Mouse (Mus musculus) kidney, embryonic 16.5 days (tissue): ENCODE results near the gene Mpeg1. TPM values are rescaled to one million over a fixed set of nuclear protein-coding genes. Genes with fewer than 3 reads are reported as not detected.

Experiments
- ATAC-seq: fragments of 200-750 bp; cut with Nextera tagmentation; 2 replicates; pipeline ENCODE4 v1.8.0; 2017; ENCODE audit warnings: moderate TSS enrichment; ENCODE audit not compliant: low FRiP score, low TSS enrichment
- H3K27ac ChIP-seq: fragments of 300-500 bp; sonication (generic); 2 replicates; pipeline ENCODE4 v1.5.1; 2014; ENCODE audit warnings: low read length
- H3K27me3 ChIP-seq: fragments of 300-500 bp; sonication (generic); 2 replicates; pipeline ENCODE4 v1.6.1; 2014; ENCODE audit warnings: low read length, control low read depth, mixed read lengths; ENCODE audit not compliant: insufficient read depth
- H3K36me3 ChIP-seq: fragments of 300-500 bp; sonication (generic); 2 replicates; pipeline ENCODE4 v1.6.1; 2014; ENCODE audit warnings: low read length, control low read depth, mixed read lengths; ENCODE audit not compliant: insufficient read depth
- H3K4me1 ChIP-seq: fragments of 300-500 bp; sonication (generic); 2 replicates; pipeline ENCODE4 v1.6.1; 2014; ENCODE audit warnings: low read length, control low read depth, mixed read lengths; ENCODE audit not compliant: insufficient read depth
- H3K4me2 ChIP-seq: fragments of 300-500 bp; sonication (generic); replicated peaks from 2 replicates; pipeline ENCODE4 v1.6.1; 2014; ENCODE audit warnings: low read depth, low read length
- H3K4me3 ChIP-seq: fragments of 300-500 bp; sonication (generic); 2 replicates; pipeline ENCODE4 v1.5.1; 2014; ENCODE audit warnings: mild to moderate bottlenecking, low read length
- H3K9ac ChIP-seq: fragments of 300-500 bp; sonication (generic); replicated peaks from 2 replicates; pipeline ENCODE4 v1.6.1; 2014; ENCODE audit warnings: low read length
- H3K9me3 ChIP-seq: fragments of 300-500 bp; sonication (generic); 2 replicates; pipeline ENCODE4 v1.6.1; 2016; ENCODE audit warnings: low read length, control low read depth
- WGBS: fragments of 180-500 bp; shearing (Covaris S2); extraction: QIAGEN DNeasy Blood & Tissue Kit; methylation state at CpG from one replicate; pipeline ENCODE4 v1.1.7; 2014; 5-methylcytosine and 5-hydroxymethylcytosine counted together
- polyA plus RNA-seq: library from polyadenylated mRNA; unstranded; fragments of >200 nt; fragmentation: Nextera tagmentation; extraction: Ambion mirVana; gene quantifications from 2 replicates; pipeline ENCODE4 v1.2.1, GENCODE M21; 2015

Gene Mpeg1
- polyA plus RNA-seq, 1 experiment from 2014 or later, result 0.62 TPM

- ATAC-seq, result no peak
- H3K36me3 ChIP-seq, result no peaks in the 10 kb centered on the region
- no peak overlapping the region for H3K27ac ChIP-seq
- no peaks in the 10 kb centered on the region for H3K9me3 ChIP-seq
- H3K4me3 ChIP-seq, result no peak overlapping the region
- no peaks in the 10 kb centered on the region for H3K4me1 ChIP-seq
- H3K9ac ChIP-seq, result no peak overlapping the region
- WGBS, result 81% methylated on average over 4 of the region's 4 CpGs
- no peaks in the 10 kb centered on the region for H3K27me3 ChIP-seq
- H3K4me2 ChIP-seq, result no peak overlapping the region
Measured at GRCm38 (mm10) chr19:12435750-12436524, 24.6 kb upstream of the Mpeg1 start.

- H3K4me1 ChIP-seq, result no peaks in the 10 kb centered on the region
- no peaks in the 10 kb centered on the region for H3K27me3 ChIP-seq
- no peak overlapping the region for H3K4me3 ChIP-seq
- WGBS, result 50% methylated on average over 1 of the region's 1 CpGs
- H3K27ac ChIP-seq, result no peak overlapping the region
- ATAC-seq, result no peak
- no peaks in the 10 kb centered on the region for H3K36me3 ChIP-seq
- H3K4me2 ChIP-seq, result no peak overlapping the region
- H3K9ac ChIP-seq, result no peak overlapping the region
- no peaks in the 10 kb centered on the region for H3K9me3 ChIP-seq
Measured at GRCm38 (mm10) chr19:12439581-12439980, 21.0 kb upstream of the Mpeg1 start.

- Histone ChIP-seq H3K9ac (no peak overlapping the region), H3K4me1 (no peaks in the 10 kb centered on the region), H3K36me3 (no peaks in the 10 kb centered on the region), H3K27me3 (no peaks in the 10 kb centered on the region), H3K9me3 (no peaks in the 10 kb centered on the region), H3K27ac (no peak overlapping the region), H3K4me3 (no peak overlapping the region), H3K4me2 (no peak overlapping the region)
- ATAC-seq, result no peak
- WGBS, result 83% methylated on average over 5 of the region's 5 CpGs
Measured at GRCm38 (mm10) chr19:12440103-12440725, 20.4 kb upstream of the Mpeg1 start.

GRCm38 (mm10) chr19:12442560-12442959, 18.0 kb upstream of the Mpeg1 start:
- H3K4me1 ChIP-seq, result no peaks in the 10 kb centered on the region
- H3K27me3 ChIP-seq, result no peaks in the 10 kb centered on the region
- no peak overlapping the region for H3K9ac ChIP-seq
- no peaks in the 10 kb centered on the region for H3K36me3 ChIP-seq
- no peak overlapping the region for H3K4me3 ChIP-seq
- H3K4me2 ChIP-seq, result no peak overlapping the region
- 75% methylated on average over 4 of the region's 4 CpGs for WGBS
- H3K27ac ChIP-seq, result no peak overlapping the region
- no peak for ATAC-seq
- no peaks in the 10 kb centered on the region for H3K9me3 ChIP-seq

DNA sequence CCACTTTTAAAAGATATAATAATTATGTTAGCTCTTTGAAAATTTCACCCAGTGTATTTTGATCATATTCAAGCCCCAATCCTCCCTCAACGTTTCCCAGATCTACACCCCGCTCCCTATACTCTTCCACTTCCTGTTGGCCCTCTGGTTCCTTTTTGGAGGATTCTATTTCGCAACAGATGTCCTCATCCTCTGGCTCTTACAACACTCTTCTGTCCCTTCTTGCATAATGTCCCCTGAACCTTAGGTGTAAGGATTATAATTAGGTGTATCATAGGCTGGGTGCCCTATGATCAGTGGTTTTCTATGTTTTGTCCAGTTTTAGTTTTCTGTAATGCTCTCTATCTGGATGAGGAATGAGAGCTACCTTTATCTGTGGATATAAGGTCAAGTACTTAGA, 15.6 kb upstream of the Mpeg1 start:
- Histone ChIP-seq H3K4me3 (no peak overlapping the region), H3K4me1 (no peaks in the 10 kb centered on the region), H3K27ac (no peak overlapping the region), H3K9ac (no peak overlapping the region), H3K9me3 (no peaks in the 10 kb centered on the region), H3K4me2 (no peak overlapping the region), H3K27me3 (no peaks in the 10 kb centered on the region), H3K36me3 (no peaks in the 10 kb centered on the region)
- no peak for ATAC-seq
- WGBS, result 81% methylated on average over 3 of the region's 3 CpGs

- Histone ChIP-seq H3K4me1 (no peaks in the 10 kb centered on the region), H3K9ac (no peak overlapping the region), H3K4me2 (peak overlapping the region; percentile 38), H3K27ac (0 out of 2 replicates have a peak overlapping the region, but pooled peaks have one; percentile 1), H3K27me3 (no peaks in the 10 kb centered on the region), H3K36me3 (no peaks in the 10 kb centered on the region), H3K9me3 (no peaks in the 10 kb centered on the region), H3K4me3 (0 out of 2 replicates have a peak overlapping the region, but pooled peaks have one; percentile 12)
- ATAC-seq, result peak; percentile 46; the same call in 1 of the 2 replicates
- 35% methylated on average over 12 of the region's 12 CpGs for WGBS
Measured at GRCm38 (mm10) chr19:12457401-12458066, 3.0 kb upstream of the Mpeg1 start.

DNA sequence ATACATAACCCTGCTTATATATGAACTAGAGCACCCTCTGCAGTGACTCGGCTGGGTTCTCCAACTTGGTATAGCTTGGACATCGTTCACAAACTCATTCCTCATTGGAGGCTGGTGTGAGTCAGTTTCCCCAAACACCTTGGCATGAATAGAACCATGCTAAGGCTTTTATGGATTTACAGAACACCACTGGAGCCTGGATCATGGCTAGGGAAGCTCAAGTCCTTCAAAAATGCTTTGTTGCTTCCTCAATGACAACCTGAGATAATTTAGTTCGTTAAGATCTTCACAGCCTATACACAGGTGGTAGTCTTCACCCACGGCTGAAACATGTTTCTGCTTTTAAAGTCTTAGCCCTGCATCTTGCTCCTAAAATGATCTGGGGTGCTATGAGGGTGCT, 1.1 kb upstream of the Mpeg1 start:
- ATAC-seq, result no peak
- Histone ChIP-seq H3K27ac (no peak overlapping the region), H3K4me3 (no peak overlapping the region), H3K9ac (no peak overlapping the region), H3K4me2 (no peak overlapping the region), H3K4me1 (no peaks in the 10 kb centered on the region), H3K27me3 (no peaks in the 10 kb centered on the region), H3K9me3 (no peaks in the 10 kb centered on the region), H3K36me3 (no peaks in the 10 kb centered on the region)
- 56% methylated on average over 4 of the region's 4 CpGs for WGBS

DNA sequence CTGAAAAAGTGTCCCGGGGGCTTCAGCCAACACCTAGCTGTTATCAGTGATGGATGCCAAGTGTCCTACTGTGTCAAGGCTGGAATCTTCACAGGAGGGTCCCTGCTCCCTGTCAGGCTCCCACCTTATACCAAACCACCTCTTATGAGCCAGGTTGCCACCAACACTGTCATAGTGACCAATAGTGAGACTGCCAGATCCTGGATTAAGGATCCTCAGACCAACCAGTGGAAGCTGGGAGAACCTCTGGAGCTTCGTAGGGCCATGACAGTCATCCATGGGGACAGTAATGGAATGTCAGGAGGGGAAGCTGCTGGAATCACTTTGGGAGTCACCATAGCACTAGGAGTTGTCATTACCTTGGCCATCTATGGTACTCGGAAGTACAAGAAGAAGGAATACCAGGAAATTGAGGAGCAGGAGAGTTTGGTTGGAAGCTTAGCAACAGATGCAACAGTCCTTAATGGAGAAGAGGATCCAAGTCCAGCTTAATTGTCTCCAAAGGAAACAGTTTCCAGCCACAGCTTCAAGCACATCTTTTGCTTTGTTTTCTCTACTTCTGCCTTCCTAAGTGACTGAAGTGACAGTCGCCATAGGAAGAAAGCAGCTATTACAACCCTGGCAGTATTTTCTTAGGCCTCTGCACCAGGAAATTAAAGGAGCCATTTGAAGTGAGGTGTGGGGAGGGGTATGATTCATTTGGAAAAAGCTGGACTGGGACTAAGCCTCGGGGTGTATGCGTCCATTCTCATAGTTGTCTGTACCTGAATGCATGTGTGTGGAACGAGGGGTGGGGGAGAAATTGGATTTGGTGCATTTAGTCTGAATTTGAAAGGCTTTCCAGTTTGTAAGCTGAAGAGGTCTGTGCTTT, 2.5 kb downstream of the Mpeg1 start:
- Histone ChIP-seq H3K36me3 (no peaks in the 10 kb centered on the region), H3K4me2 (no peak overlapping the region), H3K27ac (no peak overlapping the region), H3K27me3 (no peaks in the 10 kb centered on the region), H3K9me3 (no peaks in the 10 kb centered on the region), H3K4me3 (no peak overlapping the region), H3K9ac (no peak overlapping the region), H3K4me1 (no peaks in the 10 kb centered on the region)
- ATAC-seq, result no peak
- WGBS, result 69% methylated on average over 7 of the region's 7 CpGs

DNA sequence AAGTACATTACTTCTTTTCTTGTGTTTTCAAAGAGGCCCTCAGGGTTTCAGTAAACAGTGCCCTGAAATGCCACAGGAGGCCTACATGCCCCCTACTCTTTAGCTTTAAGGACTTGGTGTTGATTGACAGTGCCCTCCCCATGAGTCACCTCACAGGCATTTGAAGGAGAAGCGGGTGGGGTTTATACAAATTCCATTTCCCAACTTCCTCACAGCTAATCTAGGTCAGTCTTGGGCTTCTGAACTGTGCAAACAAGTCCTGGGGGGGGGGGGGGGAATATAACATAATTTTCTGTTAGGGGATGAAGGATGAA, 3.1 kb downstream of the Mpeg1 start:
- ATAC-seq, result peak; percentile 58; the same call in 1 of the 2 replicates
- no peaks in the 10 kb centered on the region for H3K9me3 ChIP-seq
- no peak overlapping the region for H3K9ac ChIP-seq
- H3K36me3 ChIP-seq, result 0 out of 2 replicates have a peak, but pooled peaks cover 3% of the 10 kb centered on the region
- no peaks in the 10 kb centered on the region for H3K4me1 ChIP-seq
- no peak overlapping the region for H3K4me2 ChIP-seq
- no peaks in the 10 kb centered on the region for H3K27me3 ChIP-seq
- no peak overlapping the region for H3K27ac ChIP-seq
- no peak overlapping the region for H3K4me3 ChIP-seq
- 36% methylated on average over 1 of the region's 1 CpGs for WGBS
